ENCODE assay signal across 11 mouse cellular contexts in the genomic region with DNA sequence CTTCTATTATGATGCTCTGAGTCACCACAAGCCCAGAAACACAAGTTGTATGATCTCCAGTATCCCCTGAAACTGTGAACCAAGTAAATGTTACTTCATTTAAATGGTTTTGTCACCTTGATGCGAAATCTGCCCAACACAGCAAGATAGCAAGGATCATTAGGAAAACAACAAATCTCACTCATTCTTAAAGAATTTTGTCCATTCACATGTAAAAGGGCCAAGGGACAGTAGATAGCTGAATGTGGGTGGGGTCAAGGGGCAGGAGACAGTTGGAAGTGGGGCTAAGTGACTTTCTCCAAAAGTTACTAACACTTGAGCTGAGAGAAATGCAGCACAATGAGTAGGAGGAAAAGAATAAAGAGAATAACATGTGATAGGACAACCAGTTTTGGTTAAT.
"Had no signal": no experiment of that assay in that cellular context is flagged by ENCODE, and none has a peak within 500 bp of the region (broad histone marks: within the 10 kb centered on the region; RNA-seq: fewer than 3 reads in every experiment).

No protein-coding gene starts in this region.

- DNase-seq: left cerebral cortex, postnatal 4 days; liver, embryonic 13.5 days; liver, postnatal 0 days; lung, adult 18-20 months; lung, adult 2 months; lung, embryonic 14.5 days; lung, postnatal 10 days; lung, postnatal 14 days; lung, postnatal 36 days; lung, postnatal 4 days; midbrain, embryonic 14.5 days had no signal
